Mouse (Mus musculus): Measurements from ENCODE around the gene Lyzl4. TPM values are rescaled to one million over a fixed set of nuclear protein-coding genes. Genes with fewer than 3 reads are reported as not detected.

The Lyzl4 gene
- polyA plus RNA-seq, 1 experiment from 2014 or later: not detected

- 62% methylated on average over 7 of the region's 7 CpGs for WGBS
- ATAC-seq (no peak), DNase-seq (ENCODE audit: low spot score) (no peak)
- no peaks in the 10 kb centered on the region for H3K27me3 ChIP-seq (replicated peaks; ENCODE audit: insufficient read depth, low read length)
- no peak overlapping the region for H3K27ac ChIP-seq (ENCODE audit: low read length)
- no peaks in the 10 kb centered on the region for H3K9me3 ChIP-seq (ENCODE audit: low read length)
- H3K4me2 ChIP-seq (replicated peaks; ENCODE audit: low read depth, low read length): no peak overlapping the region
- no peak for TF ChIP-seq EP300 (IDR thresholded peaks at IDR 0.05)
- no peak for TF ChIP-seq CTCF (IDR thresholded peaks at IDR 0.05)
- H3K36me3 ChIP-seq (ENCODE audit: insufficient read depth, low read length): no peaks in the 10 kb centered on the region
- H3K4me3 ChIP-seq (ENCODE audit: low read depth, low read length): no peak overlapping the region
- H3K9ac ChIP-seq (replicated peaks; ENCODE audit: low read depth): no peak overlapping the region
- no peaks in the 10 kb centered on the region for H3K4me1 ChIP-seq (ENCODE audit: insufficient read depth, low read depth, low read length)
Measured at GRCm38 (mm10) chr9:121659791-121660190, 17.9 kb upstream of the Lyzl4 start.

- DNase-seq (ENCODE audit: low spot score) (no peak), ATAC-seq (no peak)
- Histone ChIP-seq H3K4me2 (replicated peaks; ENCODE audit: low read depth, low read length) (no peak overlapping the region), H3K9ac (replicated peaks; ENCODE audit: low read depth) (no peak overlapping the region), H3K4me3 (ENCODE audit: low read depth, low read length) (no peak overlapping the region), H3K27ac (ENCODE audit: low read length) (no peak overlapping the region), H3K36me3 (ENCODE audit: insufficient read depth, low read length) (no peaks in the 10 kb centered on the region), H3K4me1 (ENCODE audit: insufficient read depth, low read depth, low read length) (no peaks in the 10 kb centered on the region), H3K9me3 (ENCODE audit: low read length) (no peaks in the 10 kb centered on the region), H3K27me3 (replicated peaks; ENCODE audit: insufficient read depth, low read length) (no peaks in the 10 kb centered on the region)
- WGBS: 54% methylated on average over 7 of the region's 7 CpGs
- TF ChIP-seq EP300 (IDR thresholded peaks at IDR 0.05) (no peak), CTCF (IDR thresholded peaks at IDR 0.05) (no peak)
Measured at GRCm38 (mm10) chr9:121658248-121658647, 16.4 kb upstream of the Lyzl4 start.

- no peaks in the 10 kb centered on the region for H3K36me3 ChIP-seq (ENCODE audit: insufficient read depth, low read length)
- H3K27ac ChIP-seq (ENCODE audit: low read length): no peak overlapping the region
- DNase-seq (ENCODE audit: low spot score) (no peak), ATAC-seq (no peak)
- no peak overlapping the region for H3K4me2 ChIP-seq (replicated peaks; ENCODE audit: low read depth, low read length)
- 43% methylated on average over 13 of the region's 13 CpGs for WGBS
- TF ChIP-seq EP300 (IDR thresholded peaks at IDR 0.05): no peak
- no peak for TF ChIP-seq CTCF (IDR thresholded peaks at IDR 0.05)
- no peaks in the 10 kb centered on the region for H3K27me3 ChIP-seq (replicated peaks; ENCODE audit: insufficient read depth, low read length)
- H3K9me3 ChIP-seq (ENCODE audit: low read length): no peaks in the 10 kb centered on the region
- no peaks in the 10 kb centered on the region for H3K4me1 ChIP-seq (ENCODE audit: insufficient read depth, low read depth, low read length)
- H3K9ac ChIP-seq (replicated peaks; ENCODE audit: low read depth): no peak overlapping the region
- H3K4me3 ChIP-seq (ENCODE audit: low read depth, low read length): no peak overlapping the region
Measured at GRCm38 (mm10) chr9:121657143-121657542, 15.2 kb upstream of the Lyzl4 start.

GRCm38 (mm10) chr9:121656322-121656721, 14.4 kb upstream of the Lyzl4 start:
- no peak for TF ChIP-seq CTCF (IDR thresholded peaks at IDR 0.05)
- TF ChIP-seq EP300 (IDR thresholded peaks at IDR 0.05): no peak
- DNase-seq (ENCODE audit: low spot score) (no peak), ATAC-seq (no peak)
- no peaks in the 10 kb centered on the region for H3K27me3 ChIP-seq (replicated peaks; ENCODE audit: insufficient read depth, low read length)
- no peaks in the 10 kb centered on the region for H3K4me1 ChIP-seq (ENCODE audit: insufficient read depth, low read depth, low read length)
- no peaks in the 10 kb centered on the region for H3K9me3 ChIP-seq (ENCODE audit: low read length)
- H3K36me3 ChIP-seq (ENCODE audit: insufficient read depth, low read length): no peaks in the 10 kb centered on the region
- no peak overlapping the region for H3K27ac ChIP-seq (ENCODE audit: low read length)
- H3K4me3 ChIP-seq (ENCODE audit: low read depth, low read length): no peak overlapping the region
- 84% methylated on average over 5 of the region's 5 CpGs for WGBS
- H3K4me2 ChIP-seq (replicated peaks; ENCODE audit: low read depth, low read length): no peak overlapping the region
- no peak overlapping the region for H3K9ac ChIP-seq (replicated peaks; ENCODE audit: low read depth)

- Histone ChIP-seq H3K4me1 (ENCODE audit: insufficient read depth, low read depth, low read length) (no peaks in the 10 kb centered on the region), H3K9me3 (ENCODE audit: low read length) (no peaks in the 10 kb centered on the region), H3K4me2 (replicated peaks; ENCODE audit: low read depth, low read length) (no peak overlapping the region), H3K9ac (replicated peaks; ENCODE audit: low read depth) (no peak overlapping the region), H3K36me3 (ENCODE audit: insufficient read depth, low read length) (no peaks in the 10 kb centered on the region), H3K27me3 (replicated peaks; ENCODE audit: insufficient read depth, low read length) (no peaks in the 10 kb centered on the region), H3K27ac (ENCODE audit: low read length) (no peak overlapping the region), H3K4me3 (ENCODE audit: low read depth, low read length) (no peak overlapping the region)
- ATAC-seq: no peak
- WGBS: 82% methylated on average over 10 of the region's 10 CpGs
- DNase-seq (ENCODE audit: low spot score): no peak
- TF ChIP-seq CTCF (IDR thresholded peaks at IDR 0.05) (no peak), EP300 (IDR thresholded peaks at IDR 0.05) (no peak)
Measured at GRCm38 (mm10) chr9:121653668-121654067, 11.8 kb upstream of the Lyzl4 start.

- Histone ChIP-seq H3K4me3 (ENCODE audit: low read depth, low read length) (no peak overlapping the region), H3K9ac (replicated peaks; ENCODE audit: low read depth) (no peak overlapping the region), H3K27ac (ENCODE audit: low read length) (no peak overlapping the region), H3K4me1 (ENCODE audit: insufficient read depth, low read depth, low read length) (peaks cover 3% of the 10 kb centered on the region; the same call in 1 of the 2 replicates), H3K4me2 (replicated peaks; ENCODE audit: low read depth, low read length) (no peak overlapping the region), H3K27me3 (replicated peaks; ENCODE audit: insufficient read depth, low read length) (peaks cover 18% of the 10 kb centered on the region), H3K36me3 (ENCODE audit: insufficient read depth, low read length) (no peaks in the 10 kb centered on the region), H3K9me3 (ENCODE audit: low read length) (no peaks in the 10 kb centered on the region)
- WGBS: 46% methylated on average over 7 of the region's 7 CpGs
- no peak for TF ChIP-seq CTCF (IDR thresholded peaks at IDR 0.05)
- no peak for TF ChIP-seq EP300 (IDR thresholded peaks at IDR 0.05)
- ATAC-seq (no peak), DNase-seq (ENCODE audit: low spot score) (no peak)
Measured at GRCm38 (mm10) chr9:121647026-121647425, 5.1 kb upstream of the Lyzl4 start.

- H3K9me3 ChIP-seq (ENCODE audit: low read length): no peaks in the 10 kb centered on the region
- WGBS: 55% methylated on average over 3 of the region's 3 CpGs
- peaks cover 27% of the 10 kb centered on the region for H3K27me3 ChIP-seq (replicated peaks; ENCODE audit: insufficient read depth, low read length)
- peaks cover 10% of the 10 kb centered on the region; the same call in 1 of the 2 replicates for H3K4me1 ChIP-seq (ENCODE audit: insufficient read depth, low read depth, low read length)
- TF ChIP-seq EP300 (IDR thresholded peaks at IDR 0.05) (no peak), CTCF (IDR thresholded peaks at IDR 0.05) (no peak)
- ATAC-seq: no peak
- no peak overlapping the region for H3K9ac ChIP-seq (replicated peaks; ENCODE audit: low read depth)
- H3K27ac ChIP-seq (ENCODE audit: low read length): no peak overlapping the region
- no peaks in the 10 kb centered on the region for H3K36me3 ChIP-seq (ENCODE audit: insufficient read depth, low read length)
- no peak overlapping the region for H3K4me3 ChIP-seq (ENCODE audit: low read depth, low read length)
- DNase-seq (ENCODE audit: low spot score): no peak
- no peak overlapping the region for H3K4me2 ChIP-seq (replicated peaks; ENCODE audit: low read depth, low read length)
Measured at GRCm38 (mm10) chr9:121644855-121645254, 3.0 kb upstream of the Lyzl4 start.

All from lung, postnatal 0 days (tissue).